Mouse (Mus musculus): ENCODE measurements at regions not wholly inside any gene's neighbourhood (a gene's known extent, or its start where the extent isn't known, plus 50 kb on each side); places are given as distances from the start of the nearest gene placed in this dataset.

DNA sequence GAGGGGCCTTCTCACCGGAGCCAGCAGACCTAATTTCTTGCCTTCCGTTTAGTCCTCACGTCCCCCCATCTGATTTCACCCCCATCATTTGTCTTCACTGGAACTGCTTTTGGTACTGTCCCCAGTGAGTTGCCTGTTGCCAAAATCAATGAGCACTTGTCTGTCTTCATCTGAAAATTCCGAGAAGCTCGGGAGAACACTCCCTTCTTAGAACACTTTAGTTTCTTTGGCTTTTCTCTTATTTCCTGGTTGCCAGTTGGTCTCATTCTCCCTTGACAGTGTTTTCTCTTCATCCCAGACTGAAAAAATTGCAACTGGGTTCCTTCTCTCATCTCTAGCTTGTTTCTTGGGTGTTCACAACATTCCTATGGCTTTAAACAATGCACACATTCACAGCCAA is 305.2 kb upstream of the Gm9747 start:
- DNase-seq (ENCODE audit: low spot score in 2 of 2), result no peak

DNA sequence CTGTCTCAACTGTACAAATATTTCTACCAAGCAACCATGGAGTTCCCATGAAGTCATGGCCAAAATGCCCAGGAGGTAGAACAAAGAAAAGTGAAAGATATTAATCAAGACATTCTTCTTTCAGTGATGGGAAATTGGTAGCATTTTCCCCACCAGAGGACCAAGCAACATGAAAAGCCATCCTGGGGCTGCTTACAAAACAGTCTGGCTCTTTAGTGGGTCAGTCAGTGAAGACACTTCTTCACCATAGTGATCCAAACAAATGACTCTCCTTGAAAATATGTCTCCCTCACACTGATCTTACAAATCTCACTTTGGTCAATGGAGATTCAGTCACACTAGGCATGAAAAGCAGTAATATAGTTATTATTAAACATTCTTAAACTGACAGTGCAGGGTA is 299.8 kb upstream of the Gm9747 start:
- no peak for DNase-seq (ENCODE audit: low spot score in 2 of 2)

DNA sequence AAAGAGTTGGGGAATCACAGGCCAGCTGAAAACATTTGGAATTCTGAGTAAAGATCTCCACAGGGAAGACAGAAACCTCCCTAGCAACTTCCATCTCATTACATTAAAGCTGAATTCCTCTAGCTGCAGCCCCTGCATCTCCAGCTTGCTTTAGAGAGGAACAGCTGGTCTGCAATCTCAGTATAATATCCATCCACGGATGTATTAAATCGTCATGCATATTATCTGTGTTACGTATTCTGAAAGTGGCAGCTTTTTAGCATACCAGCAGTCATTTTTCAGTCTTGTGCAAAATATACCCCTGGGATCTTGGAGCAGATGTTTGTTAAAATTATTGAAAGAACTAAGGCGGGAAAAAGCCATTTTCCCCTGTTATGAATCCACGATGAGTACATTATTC is 287.7 kb upstream of the Gm9747 start:
- no peak for DNase-seq (ENCODE audit: low spot score in 2 of 2)

DNA sequence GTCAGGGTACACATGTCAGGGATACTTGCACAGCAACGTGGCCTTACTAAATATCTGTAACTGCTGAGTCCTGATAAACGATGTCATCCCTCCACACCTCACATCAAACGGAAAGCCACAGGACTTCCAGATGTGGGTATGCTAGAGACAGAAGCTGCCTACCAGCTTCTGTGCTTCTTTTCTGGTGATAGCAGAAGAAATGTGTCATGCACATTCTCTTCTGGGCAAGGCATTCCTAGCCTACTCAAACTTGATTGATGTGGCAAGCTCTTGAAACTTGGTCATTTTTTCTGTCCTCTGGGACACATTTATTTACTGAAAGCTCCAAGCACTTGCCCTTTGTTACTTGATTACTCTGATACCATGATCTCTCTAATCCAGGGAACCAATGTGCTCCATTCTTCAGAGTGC is 282.8 kb upstream of the Gm9747 start:
- DNase-seq (ENCODE audit: low spot score in 2 of 2), result no peak

- no peak for DNase-seq (ENCODE audit: low spot score in 2 of 2)
These were observed 282.1 kb upstream of the Gm9747 start for GRCm38 (mm10) chr1:81950853-81951252.

DNA sequence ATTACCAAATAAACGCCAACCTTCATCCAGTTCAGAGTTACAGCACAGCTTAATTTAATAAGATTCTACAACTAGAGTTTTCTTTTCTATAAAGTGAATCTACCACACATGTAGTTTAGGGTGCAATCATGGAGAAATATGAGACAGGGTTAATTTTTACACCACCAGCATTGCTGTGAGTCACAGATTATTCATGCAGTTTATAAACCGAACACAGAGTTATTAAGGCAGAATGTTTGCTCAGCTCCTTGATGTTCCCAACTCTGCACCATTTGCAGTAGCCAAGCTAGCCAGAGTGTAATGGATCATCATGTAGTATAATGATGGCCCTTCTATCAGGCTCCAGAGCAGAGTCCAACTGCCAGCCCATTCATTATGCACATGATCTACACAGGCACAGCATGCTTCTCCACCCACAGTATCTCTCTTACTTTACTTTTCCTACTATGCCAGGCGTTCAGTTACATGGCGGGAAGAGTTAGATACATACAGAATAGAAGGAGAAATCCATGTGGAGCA is 281.4 kb upstream of the Gm9747 start:
- no peak for DNase-seq (ENCODE audit: low spot score in 2 of 2)

- DNase-seq (ENCODE audit: low spot score in 2 of 2), result no peak
These were observed 280.8 kb upstream of the Gm9747 start for GRCm38 (mm10) chr1:81952095-81952494.

GRCm38 (mm10) chr1:81954507-81954906 is 278.4 kb upstream of the Gm9747 start:
- DNase-seq (ENCODE audit: low spot score in 2 of 2), result no peak

DNA sequence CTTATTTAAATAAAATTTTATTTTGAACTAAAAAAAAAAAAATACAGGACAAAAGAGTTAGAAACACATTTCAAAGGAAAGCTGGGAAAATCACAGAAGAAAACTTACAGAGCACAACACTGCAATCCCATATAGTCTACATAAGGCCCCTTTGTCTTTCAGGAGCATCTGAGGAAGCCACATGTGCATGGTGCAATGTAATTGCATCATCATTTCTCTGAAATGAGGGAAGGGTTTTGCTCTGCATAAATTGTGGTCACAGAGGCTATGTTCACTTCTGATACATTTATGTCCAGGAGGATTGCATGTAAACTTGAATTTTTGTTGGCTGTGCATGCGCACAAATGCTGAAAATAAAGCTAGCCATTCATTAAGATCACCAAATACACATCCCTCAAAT is 265.9 kb upstream of the Gm9747 start:
- DNase-seq (ENCODE audit: low spot score in 2 of 2), result no peak

DNA sequence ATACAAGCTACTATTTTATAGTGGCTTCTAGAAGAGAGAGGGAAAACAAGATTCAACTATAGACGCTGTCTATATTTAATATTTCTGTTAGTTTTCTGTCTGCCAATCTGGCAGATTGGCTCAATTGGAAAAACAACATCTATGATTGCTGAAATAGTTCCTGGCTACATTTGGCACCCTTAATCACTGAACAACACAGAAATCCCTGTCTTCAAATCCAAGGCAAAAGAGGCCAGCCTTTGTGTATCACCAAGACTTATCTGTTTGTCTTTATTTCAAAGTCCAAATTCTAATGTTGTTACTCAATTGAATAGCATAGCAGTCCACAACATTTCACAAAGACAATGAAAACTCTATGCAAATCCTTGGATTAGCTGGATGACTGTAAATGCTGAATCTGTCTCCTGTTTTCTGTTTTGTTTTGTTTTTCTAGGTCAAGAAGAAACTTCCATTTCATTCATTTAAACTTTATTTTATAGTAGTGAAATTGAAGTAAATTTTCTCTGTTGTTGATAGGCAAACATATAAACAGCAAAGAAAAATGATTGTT is 265.1 kb upstream of the Gm9747 start:
- DNase-seq (ENCODE audit: low spot score in 2 of 2), result no peak

DNA sequence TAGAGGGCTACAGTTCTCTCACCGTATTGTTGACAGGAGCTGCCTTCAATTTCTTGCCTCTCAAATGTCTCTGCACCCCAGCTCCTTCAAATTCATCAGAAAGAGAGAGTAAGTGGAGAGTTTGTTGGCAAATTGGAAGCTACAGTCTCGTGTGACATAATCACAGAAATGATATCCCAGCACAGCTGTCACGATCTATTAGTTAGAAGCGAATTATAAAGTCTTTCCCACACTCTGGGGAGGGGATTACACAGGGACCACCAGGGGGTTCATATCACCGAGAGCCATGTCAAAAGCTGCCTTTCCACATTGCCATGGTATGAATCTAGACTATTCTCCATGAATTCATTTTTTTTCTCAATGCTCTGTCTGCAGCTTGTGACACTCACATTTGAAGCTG is 260.3 kb upstream of the Gm9747 start:
- DNase-seq (ENCODE audit: low spot score in 2 of 2), result no peak

DNA sequence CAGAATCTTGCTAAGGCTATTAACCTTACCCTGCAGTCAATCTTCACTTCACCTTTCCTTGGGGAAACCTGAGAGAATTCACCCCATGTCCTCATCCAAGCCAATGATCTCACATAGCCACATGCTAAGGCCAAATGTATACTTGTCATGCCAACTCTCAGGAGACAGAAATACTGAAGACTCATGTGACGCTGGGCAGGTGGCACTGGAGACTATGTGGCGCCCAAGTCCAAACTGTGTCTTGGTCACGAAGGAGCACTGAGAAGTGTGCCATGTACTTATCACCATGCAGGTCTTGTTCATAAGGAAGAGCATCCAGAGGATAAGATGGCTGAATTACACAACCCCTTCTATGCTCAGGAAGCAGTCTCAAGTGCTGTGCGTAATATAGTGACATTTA is 259.4 kb upstream of the Gm9747 start:
- DNase-seq (ENCODE audit: low spot score in 2 of 2), result no peak

GRCm38 (mm10) chr1:82007943-82008342 is 225.0 kb upstream of the Gm9747 start:
- DNase-seq (ENCODE audit: low spot score in 2 of 2), result no peak

GRCm38 (mm10) chr1:82008805-82009204 is 224.1 kb upstream of the Gm9747 start:
- DNase-seq (ENCODE audit: low spot score in 2 of 2), result no peak

DNA sequence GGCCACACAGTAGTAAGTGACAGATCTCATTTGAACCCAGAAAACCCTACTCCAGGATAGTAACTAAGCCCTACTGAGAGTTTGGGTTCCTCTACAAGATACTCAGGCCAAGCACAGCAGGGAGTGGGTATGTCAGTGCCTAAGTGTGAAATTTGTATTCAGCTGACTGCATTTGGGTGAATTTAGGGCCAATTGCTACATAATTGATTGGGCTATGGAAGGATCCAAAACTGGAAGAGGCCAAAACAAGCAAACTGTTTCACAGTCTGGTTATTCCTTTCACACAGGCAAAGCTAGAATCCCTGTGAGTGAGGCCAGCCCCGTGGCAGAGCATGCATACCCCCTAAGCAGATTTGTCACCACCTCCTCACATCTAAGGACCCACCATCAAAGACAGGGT is 221.9 kb upstream of the Gm9747 start:
- DNase-seq (ENCODE audit: low spot score in 2 of 2), result no peak

GRCm38 (mm10) chr1:82015341-82015740 is 217.6 kb upstream of the Gm9747 start:
- no peak for DNase-seq (ENCODE audit: low spot score in 2 of 2)

- no peak for DNase-seq (ENCODE audit: low spot score in 2 of 2)
These were observed 214.1 kb upstream of the Gm9747 start for GRCm38 (mm10) chr1:82018701-82019404.

DNA sequence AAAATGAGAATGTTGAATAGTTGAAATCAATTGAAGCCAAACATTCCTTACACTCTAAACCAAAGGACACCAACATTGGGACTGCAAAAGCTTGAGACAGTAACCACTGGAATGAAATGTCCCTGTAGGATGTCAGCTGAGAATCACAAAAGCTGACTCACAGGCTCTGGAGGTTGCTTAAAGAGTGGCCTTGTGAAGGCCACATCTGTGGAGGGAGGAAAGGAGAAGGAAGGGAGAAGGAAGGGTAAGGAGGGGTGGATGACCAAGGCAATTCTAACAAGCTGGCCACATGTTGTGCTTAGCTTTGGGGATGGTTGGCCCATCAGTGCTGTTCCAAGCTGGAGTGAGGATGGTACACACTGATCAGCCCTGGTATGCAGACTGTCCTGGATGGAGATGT is 205.2 kb upstream of the Gm9747 start:
- no peak for DNase-seq (ENCODE audit: low spot score in 2 of 2)

DNA sequence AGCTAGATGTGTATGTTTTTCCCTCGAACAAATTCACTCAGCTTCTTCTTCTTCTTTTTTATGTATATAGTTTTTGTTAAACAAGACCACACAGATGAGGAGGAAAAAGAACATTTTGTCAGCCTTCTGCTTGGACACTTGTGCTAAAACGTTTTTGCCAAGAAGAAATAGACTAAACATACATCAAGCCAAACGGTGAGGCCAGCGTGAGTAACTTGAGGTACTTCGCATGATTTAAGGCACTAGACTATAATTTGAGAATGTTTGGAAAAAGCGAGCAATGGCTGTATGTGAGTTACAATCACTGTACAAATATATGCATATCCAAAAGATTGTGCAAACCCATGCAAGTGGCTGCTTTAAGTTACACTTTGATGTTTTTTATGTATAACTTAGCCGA is 201.8 kb upstream of the Gm9747 start:
- DNase-seq (ENCODE audit: low spot score in 2 of 2), result no peak

DNA sequence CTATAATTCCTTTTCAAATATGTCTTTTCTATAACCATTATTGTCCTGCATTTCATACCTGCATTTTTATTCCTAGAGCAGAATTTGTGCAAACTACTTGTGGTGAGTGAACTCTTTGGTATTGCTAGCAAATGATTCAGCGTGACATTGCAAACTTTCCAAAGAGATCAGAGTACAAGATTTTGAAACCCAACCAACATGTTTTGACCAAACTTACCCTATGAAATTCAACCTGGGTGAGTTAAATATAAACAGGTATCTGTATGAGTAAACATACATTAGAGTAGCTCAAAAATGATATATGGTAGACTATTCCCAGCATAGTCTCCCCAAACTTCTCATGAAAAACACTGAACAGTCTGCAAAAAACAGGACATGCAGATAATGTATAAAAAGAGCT is 200.5 kb upstream of the Gm9747 start:
- no peak for DNase-seq (ENCODE audit: low spot score in 2 of 2)

DNA sequence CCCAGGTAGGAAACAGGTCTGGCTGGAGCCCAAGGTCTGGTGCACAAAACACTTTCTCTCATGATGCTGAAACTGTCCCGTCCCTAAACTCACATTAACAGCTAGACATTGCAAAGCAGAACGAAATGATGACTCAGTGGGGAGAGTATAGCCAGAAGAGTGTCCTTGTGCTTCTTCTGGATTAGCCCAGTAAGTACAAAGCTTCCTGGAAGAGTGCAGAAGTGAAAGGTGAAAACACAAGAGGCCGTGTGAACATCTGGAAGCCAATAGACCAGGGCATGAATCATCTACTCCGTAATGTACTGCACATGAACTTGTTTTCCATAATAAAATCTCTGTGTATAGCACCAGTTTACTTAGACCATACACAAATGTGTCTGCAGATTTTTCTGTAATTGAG is 194.7 kb upstream of the Gm9747 start:
- no peak for DNase-seq (ENCODE audit: low spot score in 2 of 2)

- DNase-seq (ENCODE audit: low spot score in 2 of 2), result no peak
These were observed 194.2 kb upstream of the Gm9747 start for GRCm38 (mm10) chr1:82038698-82039097.

- no peak for DNase-seq (ENCODE audit: low spot score in 2 of 2)
These were observed 191.4 kb upstream of the Gm9747 start for GRCm38 (mm10) chr1:82041286-82042050.
